Mouse (Mus musculus): ENCODE measurements around the gene Lrrc26. TPM values are rescaled to one million over a fixed set of nuclear protein-coding genes. Genes with fewer than 3 reads are reported as not detected.

The Lrrc26 gene
- total RNA-seq, 2 experiments from 2014 or later: not detected

DNA sequence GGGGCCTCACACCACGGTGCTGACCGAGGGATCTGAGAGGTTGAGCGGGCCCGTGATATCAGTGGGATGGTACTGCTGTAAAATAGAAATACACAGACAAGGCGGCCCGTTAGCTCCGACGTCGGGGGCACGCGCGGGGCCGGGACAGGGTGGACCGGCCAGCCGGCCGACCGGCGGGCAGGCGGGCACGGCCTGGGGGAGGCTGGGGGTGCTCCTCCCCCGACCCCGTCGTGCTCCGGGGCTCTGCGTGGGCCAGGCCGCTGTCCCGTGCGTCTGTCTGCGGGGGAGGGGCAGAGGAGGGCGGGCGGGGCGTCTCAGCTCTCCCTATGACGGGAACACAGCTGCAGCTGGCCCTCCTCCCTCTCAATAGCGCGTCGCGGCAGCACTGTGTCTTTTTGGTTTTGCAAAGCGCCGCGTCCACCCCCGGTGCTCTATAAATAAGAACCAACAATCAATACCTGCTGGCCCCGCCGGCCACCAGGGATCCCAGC, 2.4 kb downstream of the Lrrc26 start:
- intact Hi-C loops (cut with DNase I): loop anchor here (2.0 kb wide), 1 partner anchor 63 kb away; no protein-coding TSS in a partner anchor

DNA sequence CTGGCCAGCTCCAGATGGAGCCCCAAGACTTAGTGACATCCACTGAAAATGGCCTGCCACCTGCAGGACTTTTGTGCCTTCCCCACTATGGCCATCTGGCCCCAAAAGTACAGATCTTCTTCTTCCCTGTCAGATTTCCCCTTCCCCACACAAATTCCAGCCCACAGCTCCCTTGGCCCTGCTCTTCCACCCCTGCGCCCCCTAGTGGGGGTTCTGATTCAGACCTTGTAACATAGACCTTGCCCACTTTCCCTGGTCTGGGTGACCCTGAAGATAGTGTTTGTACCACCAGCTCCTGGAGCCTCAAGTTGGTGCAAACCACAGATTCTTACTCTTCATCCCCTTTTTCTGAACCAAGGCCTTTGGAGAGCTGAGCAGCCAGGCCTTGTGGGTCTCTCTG, 3.1 kb downstream of the Lrrc26 start:
- intact Hi-C loops (cut with DNase I): loop anchor here (2.0 kb wide), 1 partner anchor 64 kb away; no protein-coding TSS in a partner anchor
- DNase-seq: peak; percentile 74 to 90

More for the DNA sequence above, 2.4 kb downstream of the Lrrc26 start:
- peak; percentile 25 to 36 for DNase-seq

- intact Hi-C loops (cut with DNase I): loop anchor here (2.0 kb wide), 1 partner anchor 65 kb away; no protein-coding TSS in a partner anchor
- DNase-seq: no peak
Measured at GRCm38 (mm10) chr2:25293706-25294105, 4.0 kb downstream of the Lrrc26 start.

GRCm38 (mm10) chr2:25297093-25297492, 7.4 kb downstream of the Lrrc26 start:
- intact Hi-C loops (cut with DNase I): no loop called here
- DNase-seq: no peak

DNA sequence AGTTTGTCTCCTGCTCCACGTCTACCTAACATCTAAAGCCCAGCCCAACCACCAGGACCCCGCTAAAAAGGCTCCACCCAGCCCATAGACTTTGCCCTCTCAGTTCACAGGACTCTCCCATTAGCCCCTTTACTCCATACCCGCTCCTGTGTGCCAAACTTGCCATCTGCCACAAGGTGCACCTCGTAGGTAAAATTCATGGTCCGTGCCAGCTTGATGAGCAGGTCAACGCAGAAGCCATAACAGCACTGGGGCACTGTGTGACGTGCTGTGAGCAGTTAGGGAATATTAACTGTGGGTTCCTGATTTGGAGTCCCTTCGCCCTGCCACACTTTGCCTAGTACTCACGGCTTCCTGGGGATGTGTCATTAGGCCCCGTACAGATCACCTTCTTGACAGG, 8.3 kb downstream of the Lrrc26 start:
- intact Hi-C loops (cut with DNase I): no loop called here
- no peak for DNase-seq

GRCm38 (mm10) chr2:25303452-25303851, 13.7 kb downstream of the Lrrc26 start:
- DNase-seq: no peak
- intact Hi-C loops (cut with DNase I): no loop called here

DNA sequence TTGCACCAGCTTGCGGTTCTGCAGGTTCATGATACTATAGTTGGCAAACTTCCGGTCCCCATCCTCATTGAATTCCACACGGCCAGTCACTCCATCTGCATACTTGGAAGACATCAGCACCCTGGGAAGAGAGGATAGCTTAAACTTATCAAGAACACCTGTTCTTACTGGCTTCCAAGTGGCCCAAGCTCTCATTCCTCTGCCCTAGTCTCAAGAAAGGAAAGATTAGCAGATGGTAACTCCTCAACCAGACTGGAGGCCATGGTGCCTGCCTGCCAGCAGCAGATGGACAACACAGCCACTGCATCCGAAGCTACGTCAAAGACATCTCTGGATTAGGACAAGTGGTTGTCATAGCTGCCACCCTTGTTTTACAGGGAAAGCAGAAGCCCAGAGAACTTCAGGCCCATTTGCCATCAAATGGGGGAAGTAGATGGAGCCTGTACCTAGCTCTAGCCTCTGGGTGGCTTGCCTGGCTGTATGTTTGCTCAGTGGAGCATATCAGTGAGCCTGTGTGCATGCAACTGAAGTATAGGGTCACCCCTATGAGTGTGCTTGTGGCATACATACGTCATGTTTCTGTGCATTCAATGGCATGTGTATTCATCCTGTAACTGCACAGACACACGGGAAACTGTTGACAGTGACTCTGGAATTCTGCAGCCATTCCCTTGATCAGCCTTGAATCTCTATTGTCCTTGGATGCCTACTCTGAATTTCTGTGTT, 14.4 kb downstream of the Lrrc26 start:
- no peak for DNase-seq
- intact Hi-C loops (cut with DNase I): no loop called here

- intact Hi-C loops (cut with DNase I): no loop called here
- no peak for DNase-seq
Measured at GRCm38 (mm10) chr2:25304657-25305541, 15.2 kb downstream of the Lrrc26 start.

DNA sequence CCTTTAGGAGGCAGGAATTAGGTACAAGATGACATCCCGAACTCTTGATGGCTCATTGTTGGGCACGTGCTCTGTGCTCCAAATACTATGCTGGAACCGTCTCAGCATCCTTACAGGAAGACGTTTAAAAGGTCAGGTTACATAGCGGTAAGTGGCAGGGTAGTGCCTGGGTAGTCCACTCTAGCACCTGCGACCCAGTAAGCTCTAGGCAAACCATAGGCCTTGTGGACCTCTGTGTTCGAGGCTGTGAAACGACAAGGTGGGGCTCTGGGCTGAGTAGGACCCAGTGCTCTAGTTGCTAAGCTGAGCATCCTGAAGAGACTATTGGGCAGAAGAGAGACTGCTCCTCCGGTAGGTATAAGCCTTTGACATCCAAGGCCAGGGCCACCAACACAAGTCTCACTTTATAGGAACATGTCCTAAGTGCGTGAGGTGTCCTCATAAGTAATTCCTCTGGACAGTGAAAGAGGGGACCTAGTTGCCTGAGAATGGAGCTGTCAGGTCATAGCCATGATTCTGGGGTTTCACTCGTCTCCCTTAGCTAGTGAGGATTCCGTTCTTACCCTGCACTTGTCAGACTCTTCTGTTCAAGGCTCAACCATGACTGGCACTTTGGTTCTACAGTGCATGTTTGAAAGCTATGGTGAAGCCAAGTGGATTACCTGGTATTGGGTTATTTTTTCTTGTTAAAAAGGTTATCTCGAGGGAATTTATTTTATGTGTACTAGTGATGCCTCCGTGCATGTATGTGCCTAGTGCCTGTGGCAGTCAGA, 16.1 kb downstream of the Lrrc26 start:
- DNase-seq: no peak
- intact Hi-C loops (cut with DNase I): no loop called here

DNA sequence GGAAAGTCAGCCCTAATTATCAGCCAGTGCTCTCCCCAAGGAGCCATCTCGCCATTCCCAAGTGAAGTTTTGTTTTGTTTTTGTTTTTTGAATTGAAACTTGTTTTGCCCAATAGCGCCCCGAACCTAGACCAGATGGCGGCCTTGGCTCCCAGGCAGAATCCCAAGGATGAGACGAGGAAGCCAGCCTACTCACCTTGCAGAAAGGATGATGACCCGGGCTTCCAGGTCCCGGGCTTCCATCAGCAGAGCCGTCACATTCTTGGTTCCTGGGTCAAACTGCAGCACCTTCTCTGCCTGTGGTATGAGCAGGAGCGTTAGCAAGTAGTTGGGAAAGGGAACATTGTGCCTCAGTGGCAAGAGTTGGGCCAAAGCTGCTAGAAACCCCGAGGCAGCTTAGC, 20.5 kb downstream of the Lrrc26 start:
- no peak for DNase-seq
- intact Hi-C loops (cut with DNase I): no loop called here

DNA sequence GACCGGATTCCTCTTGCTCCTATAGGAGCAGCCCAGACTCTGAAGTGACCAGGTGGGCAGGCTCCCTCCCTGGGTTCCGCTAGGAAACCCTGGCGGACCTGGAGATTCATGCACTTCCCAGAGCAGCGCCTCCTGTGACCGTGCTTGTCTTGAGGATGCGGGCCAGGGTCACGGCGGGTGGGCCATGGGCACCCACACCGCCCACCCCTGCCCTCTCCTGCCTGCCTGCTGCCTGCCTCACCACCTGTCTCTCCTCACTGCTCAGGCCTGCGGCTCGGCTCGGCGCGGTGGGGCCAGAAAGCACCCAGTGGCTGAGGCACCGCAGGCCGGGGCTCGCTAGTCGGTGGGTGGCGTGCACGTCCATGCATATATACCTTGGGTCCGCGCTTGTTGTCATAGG, 21.3 kb downstream of the Lrrc26 start:
- DNase-seq: no peak
- intact Hi-C loops (cut with DNase I): no loop called here

DNA sequence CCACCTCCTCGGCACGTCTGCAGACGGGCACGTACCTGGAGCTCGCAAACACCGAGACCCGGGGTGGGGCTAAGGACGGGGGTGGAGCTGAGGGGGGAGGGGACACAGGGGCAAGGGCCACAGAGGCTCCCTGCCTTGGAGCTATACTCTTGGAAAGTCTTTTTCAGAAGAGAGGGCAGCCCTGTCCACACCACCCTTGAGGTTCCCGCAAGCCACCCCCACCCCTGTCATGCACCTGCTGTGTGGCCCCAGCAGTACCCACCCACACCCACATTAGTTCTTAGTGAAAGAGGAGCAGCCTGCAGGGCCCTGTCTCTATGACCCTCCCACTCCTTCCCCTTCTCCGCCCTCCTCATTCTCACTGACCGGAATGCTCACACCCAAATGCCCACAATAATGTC, 21.8 kb downstream of the Lrrc26 start:
- intact Hi-C loops (cut with DNase I): no loop called here
- DNase-seq: no peak

DNA sequence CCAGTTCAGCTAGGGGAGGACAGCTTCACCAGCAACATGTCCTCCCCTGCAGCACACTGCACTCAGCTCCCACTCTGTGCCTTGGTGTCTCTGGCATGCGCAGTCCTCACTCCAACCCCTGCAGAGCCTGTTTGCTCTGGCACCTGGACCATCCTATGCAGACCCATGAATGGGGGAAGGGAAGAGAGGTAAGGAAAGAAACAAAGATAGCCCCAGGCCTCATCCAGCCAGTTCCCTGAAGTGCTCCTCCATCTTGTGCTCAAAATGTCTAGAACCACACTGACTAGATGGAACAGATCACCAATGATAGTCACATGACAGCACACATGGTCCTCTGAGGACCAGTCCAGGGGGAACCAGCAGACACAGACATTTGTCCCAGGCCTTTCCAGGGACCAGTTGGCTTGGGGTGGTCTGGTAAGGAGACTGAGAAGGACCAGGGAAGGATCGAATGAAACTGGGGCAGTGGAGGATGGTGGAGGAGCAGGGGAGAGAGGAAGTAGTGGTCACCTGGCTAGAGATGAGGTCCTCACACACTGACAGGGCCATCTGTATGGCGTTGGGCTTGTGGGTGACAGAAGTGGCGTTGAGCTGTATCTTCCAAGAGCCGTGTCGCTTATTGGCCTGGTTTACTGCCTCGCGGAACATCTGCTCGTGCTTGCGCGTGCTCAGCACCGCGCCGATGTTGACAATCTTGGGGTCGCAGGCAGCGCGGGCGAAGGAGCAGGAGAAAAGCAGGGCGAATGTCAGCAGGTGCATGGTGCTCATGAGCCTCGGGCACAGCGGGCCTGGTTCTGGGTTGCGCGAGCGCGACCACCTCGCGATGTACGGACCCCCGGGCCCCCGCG, 28.6 kb downstream of the Lrrc26 start:
- intact Hi-C loops (cut with DNase I): no loop called here
- DNase-seq: peak in 1 of 2 experiments; percentile 10

DNA sequence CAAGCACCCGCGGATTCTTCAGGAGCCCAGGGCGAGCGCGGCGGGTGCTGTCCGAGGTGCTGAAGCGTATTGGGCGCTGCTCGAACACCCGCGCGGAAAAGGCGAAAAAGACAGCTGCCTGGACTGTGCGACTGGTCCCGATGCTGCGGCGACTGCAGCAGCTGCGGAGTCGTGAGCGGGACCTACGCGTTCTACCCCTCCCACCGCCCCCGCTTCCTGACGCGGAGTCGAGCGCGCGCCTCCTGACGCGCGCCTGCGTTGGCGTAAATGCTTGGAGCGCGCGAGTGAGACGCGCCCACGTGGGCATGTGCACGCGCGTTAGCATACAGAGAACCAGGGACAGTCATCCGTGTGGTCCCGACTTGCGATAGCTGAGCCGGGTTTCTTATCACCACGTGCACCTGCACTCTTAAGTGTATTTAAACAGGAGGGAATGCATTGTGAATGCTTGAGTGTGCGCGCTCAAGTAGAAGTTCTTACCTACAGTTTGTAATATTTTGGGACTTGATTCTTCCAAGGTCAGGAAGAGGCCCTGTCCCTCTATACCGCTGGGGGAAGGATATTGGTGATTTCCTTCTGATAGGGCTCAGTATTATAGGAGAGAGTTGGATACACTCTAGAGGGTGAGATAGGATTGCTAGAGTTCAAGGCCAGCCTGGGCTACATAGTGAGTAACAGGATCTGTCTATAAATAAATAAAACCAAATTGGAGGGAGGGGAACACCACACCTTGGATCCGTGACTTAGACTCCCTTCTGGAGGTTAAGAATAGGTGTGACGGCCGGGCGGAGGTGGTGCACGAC, 29.5 kb downstream of the Lrrc26 start, which contains the start of gene Grin1:
Gene Grin1 (minus strand): TSS at position 217 of the 803 bp plus-strand sequence.
- intact Hi-C loops (cut with DNase I): no loop called here
- peak; percentile 70 to 76 for DNase-seq

GRCm38 (mm10) chr2:25320084-25320483, 30.4 kb downstream of the Lrrc26 start:
- DNase-seq: no peak

DNA sequence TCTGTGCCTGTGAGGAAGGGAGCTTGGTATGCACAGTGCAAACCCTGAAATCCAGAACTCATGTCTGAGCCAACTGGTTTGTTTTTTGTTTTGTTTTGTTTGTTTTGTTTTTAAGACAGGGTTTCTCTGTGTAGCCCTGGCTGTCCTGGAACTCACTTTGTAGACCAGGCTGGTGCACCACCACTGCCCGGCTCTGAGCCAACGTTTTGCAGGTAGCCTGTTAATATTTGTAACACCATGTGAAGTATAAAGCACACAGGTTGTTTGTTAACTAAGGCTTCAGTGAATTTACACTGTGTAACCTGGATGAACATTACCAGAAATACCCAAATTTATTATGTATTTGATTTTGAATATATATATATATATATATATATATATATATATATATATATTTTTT, 36.3 kb downstream of the Lrrc26 start:
- intact Hi-C loops (cut with DNase I): no loop called here
- no peak for DNase-seq

More at GRCm38 (mm10) chr2:25320084-25320483, 30.4 kb downstream of the Lrrc26 start:
- intact Hi-C loops (cut with DNase I): no loop called here

GRCm38 (mm10) chr2:25328440-25328839, 38.7 kb downstream of the Lrrc26 start:
- DNase-seq: peak; percentile 21 to 47
- intact Hi-C loops (cut with DNase I): loop anchor here (2.0 kb wide), 1 partner anchor 136 kb away; no protein-coding TSS in a partner anchor

- intact Hi-C loops (cut with DNase I): loop anchor here (5.0 kb wide), 2 partner anchors 59 to 74 kb away; partner anchors contain the start of genes Anapc2, Ssna1 and Tmem203
- DNase-seq: peak in 1 of 2 experiments; percentile 9
Measured at GRCm38 (mm10) chr2:25331470-25331869, 41.8 kb downstream of the Lrrc26 start.

Measured in heart, postnatal 10 days (tissue).